10 mouse cellular contexts compared by ENCODE assay signal in the genomic region with DNA sequence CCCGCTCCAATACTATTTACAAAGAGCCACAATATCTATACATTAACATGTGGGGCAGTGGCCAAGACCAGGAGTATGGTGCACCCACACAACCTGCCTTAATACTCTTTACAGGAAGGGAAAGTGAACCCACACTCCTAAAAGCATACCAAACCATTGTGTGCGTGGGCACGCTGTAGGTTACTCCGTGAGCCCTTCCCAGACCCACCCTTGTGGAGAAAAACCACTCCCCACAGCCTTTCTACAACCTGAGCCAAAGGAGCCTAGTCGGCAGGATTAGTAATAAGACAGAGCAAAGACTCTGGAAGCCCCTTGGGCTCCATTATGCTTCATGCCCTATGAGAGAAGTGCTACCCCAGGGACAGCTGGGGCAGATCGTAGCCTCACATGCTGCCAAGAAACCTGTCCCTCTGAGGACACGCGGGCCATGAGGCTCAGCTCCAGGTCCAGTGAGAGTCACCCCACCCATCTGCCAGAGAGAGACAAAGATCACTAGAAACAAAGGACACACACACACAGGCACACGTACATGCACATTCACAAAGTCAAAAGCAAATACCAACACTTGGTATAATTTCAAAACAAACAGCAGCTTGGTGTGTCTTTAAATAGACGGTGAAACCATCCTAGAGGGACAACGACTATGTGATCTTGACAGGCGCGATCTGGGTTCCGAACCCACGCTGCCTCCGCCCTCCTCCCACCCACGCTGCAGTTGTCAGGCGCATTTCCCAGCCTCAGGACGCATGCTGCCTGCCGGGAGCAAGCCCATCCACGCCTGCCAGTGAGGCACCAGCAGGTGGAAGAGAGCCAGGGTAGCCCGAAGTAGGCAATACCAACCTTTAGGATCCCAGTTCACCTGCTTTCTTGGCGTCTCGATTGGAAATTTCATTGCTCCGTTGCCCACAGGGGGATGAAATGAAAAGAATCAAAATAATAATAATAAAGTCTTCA. TPM values are rescaled to one million over a fixed set of nuclear protein-coding genes. Genes with fewer than 3 reads are reported as not detected.
A peak's percentile ranks its signal among the peaks of the same experiment; 100 is the strongest.
DNase-seq lines count a peak whose midpoint lies in the region; ATAC-seq and TF ChIP-seq lines count a peak whose summit lies in the region.
"Had no signal": no experiment of that assay in that cellular context is flagged by ENCODE, and none has a peak within 500 bp of the region (broad histone marks: within the 10 kb centered on the region; RNA-seq: fewer than 3 reads in every experiment).

No protein-coding gene starts in this region.

- no peak for DNase-seq in heart, adult 9 months (ENCODE audit: low spot score in 2 of 2)
- DNase-seq in cerebellum, adult 18-20 months = peak; percentile 90 to 92
- peak; percentile 88 for DNase-seq in forebrain, postnatal 0 days
- peak; percentile 84 to 85 for DNase-seq in layer of hippocampus, postnatal 36 days
- DNase-seq in yolk sac, embryonic 10.5 days (ENCODE audit: low spot score) = no peak
- no peak for DNase-seq in thymus, postnatal 25 days

- no peaks in the 10 kb centered on the region for H3K9me3 ChIP-seq in heart, embryonic 16.5 days (replicated peaks; ENCODE audit: control insufficient read depth, low read length)
- no peaks in the 10 kb centered on the region for H3K9me3 ChIP-seq in forebrain, postnatal 0 days (ENCODE audit: low read length)
- H3K9me3 ChIP-seq in neural tube, embryonic 12.5 days = no peaks in the 10 kb centered on the region

- H3K27ac ChIP-seq in heart, embryonic 16.5 days (ENCODE audit: low read length) = no peak overlapping the region
- peak overlapping the region; percentile 98 for H3K27ac ChIP-seq in forebrain, postnatal 0 days (ENCODE audit: low read depth, low read length)
- peak overlapping the region; percentile 67 for H3K27ac ChIP-seq in neural tube, embryonic 12.5 days
- H3K27ac ChIP-seq: macrophage had no signal

- H3K4me2 ChIP-seq in heart, embryonic 16.5 days (ENCODE audit: low read depth, low read length) = peak overlapping the region; percentile 68
- peak overlapping the region; percentile 74 for H3K4me2 ChIP-seq in forebrain, postnatal 0 days (ENCODE audit: low read depth)
- peak overlapping the region; percentile 80 for H3K4me2 ChIP-seq in neural tube, embryonic 12.5 days (replicated peaks)

- no peak for ATAC-seq in heart, embryonic 16.5 days (replicated peaks; ENCODE audit: extremely low read depth, insufficient read depth, low FRiP score)
- ATAC-seq in forebrain, postnatal 0 days = peak; percentile 63
- ATAC-seq in neural tube, embryonic 12.5 days (ENCODE audit: low FRiP score, low read depth) = peak; percentile 50

- peaks cover 4% of the 10 kb centered on the region; the same call in 1 of the 2 replicates for H3K4me1 ChIP-seq in heart, embryonic 16.5 days (ENCODE audit: control insufficient read depth, insufficient read depth, low read length)
- peaks cover 43% of the 10 kb centered on the region for H3K4me1 ChIP-seq in forebrain, postnatal 0 days (ENCODE audit: insufficient read depth)
- peaks cover 35% of the 10 kb centered on the region for H3K4me1 ChIP-seq in neural tube, embryonic 12.5 days

- 22% methylated on average over 25 of the region's 25 CpGs for WGBS in heart, embryonic 16.5 days
- WGBS in forebrain, postnatal 0 days = 5% methylated on average over 25 of the region's 25 CpGs
- WGBS in neural tube, embryonic 12.5 days = 8% methylated on average over 25 of the region's 25 CpGs

- H3K4me3 ChIP-seq in heart, embryonic 16.5 days (ENCODE audit: low read length) = peak overlapping the region; percentile 49
- peak overlapping the region; percentile 75 for H3K4me3 ChIP-seq in forebrain, postnatal 0 days (ENCODE audit: low read depth, low read length)
- peak overlapping the region; percentile 68 for H3K4me3 ChIP-seq in neural tube, embryonic 12.5 days

- H3K9ac ChIP-seq in heart, embryonic 16.5 days (ENCODE audit: low read length) = no peak overlapping the region
- H3K9ac ChIP-seq in forebrain, postnatal 0 days = peak overlapping the region; percentile 91
- H3K9ac ChIP-seq in neural tube, embryonic 12.5 days = peak overlapping the region; percentile 83

- H3K36me3 ChIP-seq in heart, embryonic 16.5 days (ENCODE audit: control insufficient read depth, insufficient read depth) = no peaks in the 10 kb centered on the region
- no peaks in the 10 kb centered on the region for H3K36me3 ChIP-seq in forebrain, postnatal 0 days (ENCODE audit: insufficient read depth)
- H3K36me3 ChIP-seq in neural tube, embryonic 12.5 days = no peaks in the 10 kb centered on the region

- TF ChIP-seq CTCF in forebrain, postnatal 0 days (IDR thresholded peaks at IDR 0.05; ENCODE audit: low read depth) = no peak; the same call in 1 of the 2 replicates

- H3K27me3 ChIP-seq in heart, embryonic 16.5 days (ENCODE audit: control insufficient read depth, insufficient read depth, low read length) = peaks cover 46% of the 10 kb centered on the region
- no peaks in the 10 kb centered on the region for H3K27me3 ChIP-seq in forebrain, postnatal 0 days (ENCODE audit: insufficient read depth, low read length)
- H3K27me3 ChIP-seq in neural tube, embryonic 12.5 days (replicated peaks) = peaks cover 10% of the 10 kb centered on the region
- H3K27me3 ChIP-seq: Patski had no signal

RNA-seq across cellular contexts. Expression of a gene that starts 4.5 kb away (rescaled TPM):
- polyA plus RNA-seq in heart, embryonic 16.5 days (2015; fragmentation: Nextera tagmentation; extraction: Ambion mirVana) = 0.03 and 0.12 TPM in 2 replicates
- 59.7 and 60.9 TPM in 2 replicates for total RNA-seq in forebrain, postnatal 0 days (2014; rRNA removed)
- 30.2 and 40.9 TPM in 2 replicates for polyA plus RNA-seq in forebrain, postnatal 0 days (2015; fragmentation: Nextera tagmentation; extraction: Ambion mirVana)
- total RNA-seq in layer of hippocampus, postnatal 36 days (2021) = 10 to 100 TPM; 17.5 to 18.2 TPM
- 24.8 and 30.7 TPM in 2 replicates for polyA plus RNA-seq in neural tube, embryonic 12.5 days (2016; fragmentation: Nextera tagmentation; extraction: Ambion mirVana)
- polyA plus RNA-seq: macrophage had no signal

RNA-seq across cellular contexts. Expression of a gene that starts 54.4 kb away (rescaled TPM):
- polyA plus RNA-seq in heart, embryonic 16.5 days (2015; fragmentation: Nextera tagmentation; extraction: Ambion mirVana) = 10.7 and 12.2 TPM in 2 replicates
- total RNA-seq in forebrain, postnatal 0 days (2014; rRNA removed) = 35.4 and 35.5 TPM in 2 replicates
- polyA plus RNA-seq in forebrain, postnatal 0 days (2015; fragmentation: Nextera tagmentation; extraction: Ambion mirVana) = 23.2 and 32.2 TPM in 2 replicates
- total RNA-seq in layer of hippocampus, postnatal 36 days (2021) = 10 to 100 TPM; 25.3 to 27.7 TPM
- 23.4 and 26.4 TPM in 2 replicates for polyA plus RNA-seq in neural tube, embryonic 12.5 days (2016; fragmentation: Nextera tagmentation; extraction: Ambion mirVana)

Comparison
In these comparisons a context has a peak if more than half of its experiments do, and no peak if none do; other contexts are left out.
1. DNase-seq: peak in cerebellum, adult 18-20 months (2 of 2), forebrain, postnatal 0 days (single experiment) and layer of hippocampus, postnatal 36 days (2 of 2); none in heart, adult 9 months (0 of 2), yolk sac, embryonic 10.5 days (single experiment) and thymus, postnatal 25 days (single experiment).
2. RNA of a gene that starts 4.5 kb away (polyA plus RNA-seq): 30.2 to 40.9 TPM in forebrain, postnatal 0 days and 24.8 to 30.7 TPM in neural tube, embryonic 12.5 days; 0.03 to 0.12 TPM in heart, embryonic 16.5 days; every median in the first group is over 10 times any median in the second.
3. Peak in every context shown above with its lines, with median percentiles within 50 percentile points of each other: H3K4me2 ChIP-seq and H3K4me3 ChIP-seq.